Mouse (Mus musculus) adrenal gland, adult (tissue): ENCODE data around the gene Col4a3.

Experiments used
- DNase-seq, 2 experiments: peaks; one replicate each; pipeline ENCODE4 v3.0.0; 2022 to 2023; ENCODE audit warnings: low spot score in 1 of 2; ENCODE audit not compliant: inconsistent age in 2 of 2

The Col4a3 gene

GRCm38 (mm10) chr1:82662269-82662668 lies 75.5 kb downstream of the Col4a3 start:
- DNase-seq: no peak

- DNase-seq: no peak
Measured at GRCm38 (mm10) chr1:82663522-82663921, 76.8 kb downstream of the Col4a3 start.

GRCm38 (mm10) chr1:82686328-82686727 lies 99.6 kb downstream of the Col4a3 start:
- DNase-seq: no peak

GRCm38 (mm10) chr1:82686866-82687265 lies 100.1 kb downstream of the Col4a3 start:
- no peak for DNase-seq

- no peak for DNase-seq
Measured at GRCm38 (mm10) chr1:82687931-82688330, 101.2 kb downstream of the Col4a3 start.

GRCm38 (mm10) chr1:82695915-82696314 lies 109.2 kb downstream of the Col4a3 start:
- no peak for DNase-seq

GRCm38 (mm10) chr1:82717816-82718512 lies 131.2 kb downstream of the Col4a3 start:
- DNase-seq: no peak

- peak; percentile 95 to 99 for DNase-seq
Measured at GRCm38 (mm10) chr1:82724339-82725025, 137.8 kb downstream of the Col4a3 start, which contains the start of gene Mff. TSS of gene Mff (plus strand) at chr1:82724890.

GRCm38 (mm10) chr1:82725026-82725874 lies 138.5 kb downstream of the Col4a3 start:
- no peak for DNase-seq

- no peak for DNase-seq
Measured at GRCm38 (mm10) chr1:82725875-82726185, 139.1 kb downstream of the Col4a3 start.

- DNase-seq: no peak
Measured at GRCm38 (mm10) chr1:82726482-82726881, 139.8 kb downstream of the Col4a3 start.

GRCm38 (mm10) chr1:82733357-82733756 lies 146.6 kb downstream of the Col4a3 start:
- no peak for DNase-seq

- DNase-seq: no peak
Measured at GRCm38 (mm10) chr1:82738066-82738465, 151.3 kb downstream of the Col4a3 start.

GRCm38 (mm10) chr1:82741539-82741938 lies 154.8 kb downstream of the Col4a3 start:
- no peak for DNase-seq

- DNase-seq: peak; percentile 17 to 54
Measured at GRCm38 (mm10) chr1:82743962-82744361, 157.2 kb downstream of the Col4a3 start.

- DNase-seq: no peak
Measured at GRCm38 (mm10) chr1:82746408-82746807, 159.7 kb downstream of the Col4a3 start.

- DNase-seq: no peak
Measured at GRCm38 (mm10) chr1:82747714-82748452, 161.2 kb downstream of the Col4a3 start.

GRCm38 (mm10) chr1:82759520-82759919 lies 172.8 kb downstream of the Col4a3 start:
- no peak for DNase-seq

- no peak for DNase-seq
Measured at GRCm38 (mm10) chr1:82761454-82762169, 174.9 kb downstream of the Col4a3 start.

GRCm38 (mm10) chr1:82762274-82762673 lies 175.6 kb downstream of the Col4a3 start:
- DNase-seq: no peak
